Mouse (Mus musculus) granulocyte monocyte progenitor cell, adult 5-6 weeks (primary cell): Measurements from ENCODE around the gene Lmo3. TPM values are rescaled to one million over a fixed set of nuclear protein-coding genes. Genes with fewer than 3 reads are reported as not detected.

Experiments
- ATAC-seq: replicated peaks from 2 replicates; pipeline ENCODE4 v1.8.0; 2016; ENCODE audit warnings: mild to moderate bottlenecking, moderate TSS enrichment, inconsistent platforms; ENCODE audit not compliant: poor library complexity, severe bottlenecking
- total RNA-seq, 2 experiments: library from RNA; stranded (forward) in 1 of 2; stranded (reverse) in 1 of 2; fragments of 200-712, 200-1000 nt in 1 of 2; fragments of >200 nt in 1 of 2; fragmentation: Nextera tagmentation in 1 of 2; gene quantifications; 2 replicates each; pipeline ENCODE4 v1.2.3; 2014 to 2017

The Lmo3 gene
- total RNA-seq, 2 experiments from 2014 or later = not detected

DNA sequence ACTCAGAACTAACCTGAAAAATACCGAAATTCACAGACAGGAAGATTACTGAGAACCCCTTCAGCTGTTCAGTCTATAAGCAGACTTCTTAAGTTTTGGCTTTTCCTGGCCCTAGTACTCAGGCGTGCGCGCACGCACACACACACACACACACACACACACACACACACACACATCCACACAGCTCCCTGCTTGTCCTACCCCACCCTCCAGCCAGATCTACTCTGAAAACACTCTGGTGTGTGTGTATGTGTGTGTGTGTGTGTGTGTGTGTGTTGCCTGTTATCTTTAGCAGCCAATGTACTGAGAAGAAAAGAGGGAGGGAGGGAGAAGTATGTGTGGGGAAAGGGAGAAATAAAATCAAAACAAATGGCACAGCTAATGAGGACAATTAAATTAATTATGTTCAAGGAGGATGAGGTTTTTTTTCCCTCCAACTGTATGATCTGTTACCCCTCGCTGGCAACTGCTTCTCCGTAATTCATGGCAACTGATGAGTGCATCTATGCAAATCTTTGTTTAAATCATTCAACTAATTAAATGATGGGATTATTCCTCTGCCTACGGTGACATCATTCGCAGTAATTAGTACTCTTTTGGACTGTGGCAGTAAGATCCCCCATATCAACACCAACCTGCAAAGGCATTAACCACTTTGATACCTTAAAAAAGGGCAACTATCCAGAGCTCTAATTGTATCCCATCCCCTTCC is 157.1 kb downstream of the Lmo3 start:
- ATAC-seq = no peak

DNA sequence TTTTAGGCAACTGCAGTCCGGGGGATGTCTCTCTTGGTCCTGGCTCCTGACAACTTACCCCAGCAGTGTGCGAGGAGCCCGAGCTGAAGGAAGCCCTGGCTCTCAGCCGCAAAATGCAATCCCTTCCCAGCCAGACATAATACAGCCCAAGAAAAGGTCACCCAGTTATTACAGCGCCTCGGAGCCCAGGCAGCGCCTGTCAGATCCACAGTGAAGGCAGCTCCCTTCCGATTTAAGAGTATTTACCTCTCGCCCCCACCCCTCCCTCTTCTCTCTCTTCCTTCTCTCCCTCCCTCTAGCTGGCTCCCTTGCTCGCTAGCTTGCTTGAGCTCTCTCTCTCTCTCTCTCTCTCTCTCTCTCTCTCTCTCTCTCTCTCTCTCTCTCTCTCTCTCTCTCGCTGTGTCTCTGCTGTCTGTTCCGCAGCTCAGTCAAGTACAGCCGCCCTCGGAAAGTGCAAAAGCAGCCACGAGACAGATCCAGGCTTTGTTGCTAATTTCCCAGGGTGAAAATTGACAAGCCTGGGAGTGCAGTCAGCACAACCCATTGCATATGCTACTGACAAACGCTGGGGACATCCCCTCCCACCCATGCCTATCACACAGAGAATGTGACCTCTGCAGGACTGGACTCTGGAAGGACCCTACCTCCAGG is 159.0 kb downstream of the Lmo3 start:
- ATAC-seq = peak; percentile 5; the same call in 1 of the 2 replicates

DNA sequence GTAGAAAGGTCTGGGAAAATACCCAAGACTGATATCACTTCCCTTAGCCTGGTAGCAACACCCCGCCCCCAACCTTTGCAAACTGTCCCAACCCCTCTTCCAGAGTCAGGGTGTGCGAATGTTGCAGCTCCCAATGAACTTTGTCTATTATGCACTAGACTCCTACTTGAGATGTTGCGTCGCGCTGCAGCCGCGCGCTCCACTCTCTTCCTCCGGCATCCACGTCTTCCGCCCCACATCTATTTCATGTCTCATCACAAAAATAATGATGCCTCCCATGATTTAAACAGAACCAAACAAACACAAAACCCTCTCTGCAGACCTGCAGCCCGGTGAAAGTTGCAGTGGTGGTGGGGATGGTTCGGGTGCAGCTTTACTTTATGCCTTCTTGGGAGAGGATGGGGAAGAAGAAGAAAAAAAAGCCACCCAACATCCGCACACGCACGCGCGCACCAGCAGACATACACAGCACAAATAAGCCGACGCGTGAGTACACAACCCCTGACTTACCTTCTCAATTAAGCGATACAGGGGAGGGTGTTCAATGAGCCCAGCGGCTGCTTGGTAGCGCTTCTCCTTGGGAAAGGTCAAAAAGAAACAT is 159.7 kb downstream of the Lmo3 start:
- ATAC-seq = no peak

DNA sequence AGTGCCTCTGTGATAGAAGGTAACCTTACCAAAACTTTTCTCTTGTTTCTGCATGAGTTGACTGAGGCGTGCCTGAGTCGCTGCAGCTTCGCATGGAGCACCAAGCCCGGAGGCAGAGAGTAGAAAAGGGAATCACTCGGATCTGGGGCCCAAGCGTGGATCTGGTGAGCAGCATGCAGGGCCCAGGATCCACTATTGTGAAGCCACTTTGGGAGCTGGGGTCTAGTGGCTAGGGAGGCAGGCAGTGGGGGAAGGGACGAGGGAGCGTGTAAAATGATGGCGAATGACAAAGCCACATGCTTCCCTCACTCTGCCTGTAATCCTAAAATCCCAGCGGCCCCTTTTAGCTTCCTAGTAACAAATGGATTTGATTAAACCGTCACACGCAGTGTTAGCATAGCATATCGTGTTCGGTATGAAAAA is 160.6 kb downstream of the Lmo3 start:
- ATAC-seq = no peak

DNA sequence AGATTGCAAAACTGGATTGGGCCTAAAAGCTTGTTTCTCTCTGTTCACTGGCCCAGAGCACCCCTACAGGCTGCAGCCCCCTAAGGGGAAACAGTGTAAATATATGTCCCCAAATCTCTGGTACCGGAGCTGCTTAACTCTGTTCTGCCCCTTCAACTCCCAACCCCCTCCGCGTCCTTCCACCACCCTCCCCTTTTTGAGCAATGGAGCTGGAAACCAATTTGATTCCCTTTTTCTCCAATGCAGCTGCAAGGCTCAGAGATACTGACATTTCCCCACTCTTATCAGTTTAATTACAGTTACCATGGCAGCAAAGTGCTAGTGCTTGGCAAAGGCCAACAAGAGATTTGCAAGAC is 161.3 kb downstream of the Lmo3 start:
- no peak for ATAC-seq

DNA sequence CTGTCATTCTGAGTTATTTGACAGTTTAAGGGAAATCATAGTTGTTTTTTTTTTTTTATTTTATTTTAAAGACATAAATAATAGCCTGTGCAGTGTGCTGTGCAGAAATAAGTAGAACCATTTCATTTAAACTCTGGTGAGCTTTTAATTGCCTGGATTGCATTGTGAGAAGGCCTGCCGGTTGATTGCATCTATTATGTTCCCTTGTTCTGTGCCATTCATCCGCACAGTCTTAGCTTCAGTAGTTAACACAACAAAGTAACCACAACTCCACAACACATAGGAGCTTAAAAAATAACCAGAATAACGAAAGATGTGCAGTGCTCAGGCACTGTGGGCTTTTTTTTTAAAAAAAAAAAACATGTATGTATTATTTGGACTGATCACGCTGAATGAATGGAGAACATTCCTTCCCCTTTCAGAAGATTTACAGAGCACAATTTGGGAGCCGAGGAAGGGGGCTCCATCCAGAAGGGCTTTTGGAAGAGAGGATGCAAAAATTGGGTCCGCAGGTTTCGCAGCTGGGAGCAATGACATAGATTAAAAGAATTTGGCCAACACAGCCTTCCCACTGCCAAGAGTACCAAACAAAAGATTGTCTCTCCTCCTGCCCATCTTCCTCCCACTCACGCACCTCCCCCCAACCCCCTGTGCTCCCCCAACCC is 161.8 kb downstream of the Lmo3 start:
- ATAC-seq = no peak

DNA sequence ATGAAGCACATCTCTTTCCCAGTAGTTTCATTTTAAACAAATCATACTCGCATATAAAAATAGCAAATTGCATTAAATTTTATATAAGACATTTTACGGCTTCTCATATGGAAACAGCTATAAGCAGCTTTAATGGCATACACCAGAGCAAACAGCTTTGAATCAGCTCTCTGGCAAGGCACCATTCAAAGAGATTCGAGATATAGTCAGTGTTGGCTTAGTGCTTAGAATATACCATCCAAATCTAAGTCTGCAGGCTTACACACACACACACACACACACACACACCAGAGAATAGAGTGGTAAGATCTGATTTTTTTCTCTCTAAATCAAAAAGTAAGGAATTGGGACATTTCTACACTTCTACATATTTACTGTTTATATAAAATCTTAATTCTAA is 169.7 kb downstream of the Lmo3 start:
- no peak for ATAC-seq

DNA sequence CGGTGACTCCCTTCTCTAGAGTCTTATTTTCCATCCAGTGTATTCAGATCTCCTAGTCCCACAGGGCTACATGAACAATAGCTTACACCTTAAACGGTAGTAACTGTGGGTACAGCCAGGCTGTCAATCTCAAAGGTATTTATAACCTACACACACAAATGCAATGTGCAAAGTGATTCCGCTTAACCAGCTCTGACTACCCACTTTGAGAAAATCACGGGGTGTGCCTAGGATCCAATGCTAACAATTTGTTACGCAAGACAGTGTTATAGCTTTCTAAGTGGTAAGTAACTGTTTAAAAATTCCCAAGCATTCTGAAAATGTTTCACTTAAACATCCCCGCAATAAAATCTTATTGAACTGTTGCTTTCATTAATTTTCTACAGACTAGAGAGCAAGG is 179.7 kb downstream of the Lmo3 start:
- no peak for ATAC-seq

DNA sequence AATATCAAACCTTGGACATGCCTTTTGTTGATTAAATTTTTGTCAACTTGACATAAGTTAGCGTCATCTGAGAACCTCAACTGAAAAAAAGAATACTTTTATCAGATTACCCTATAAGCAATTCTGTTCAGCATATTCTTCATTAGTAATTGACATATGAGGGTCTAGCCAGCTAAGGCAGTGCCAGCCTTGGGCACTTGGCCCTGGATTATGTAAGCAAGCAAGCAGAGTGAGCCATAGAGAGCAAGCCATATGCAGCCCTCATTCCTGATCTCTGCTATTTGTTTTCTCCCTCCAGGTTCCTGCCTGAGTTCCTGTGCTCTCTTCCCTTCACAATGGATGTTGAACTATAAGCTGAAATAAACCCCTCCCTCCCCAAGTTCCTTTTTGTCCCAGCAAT is 182.9 kb downstream of the Lmo3 start:
- ATAC-seq = no peak

DNA sequence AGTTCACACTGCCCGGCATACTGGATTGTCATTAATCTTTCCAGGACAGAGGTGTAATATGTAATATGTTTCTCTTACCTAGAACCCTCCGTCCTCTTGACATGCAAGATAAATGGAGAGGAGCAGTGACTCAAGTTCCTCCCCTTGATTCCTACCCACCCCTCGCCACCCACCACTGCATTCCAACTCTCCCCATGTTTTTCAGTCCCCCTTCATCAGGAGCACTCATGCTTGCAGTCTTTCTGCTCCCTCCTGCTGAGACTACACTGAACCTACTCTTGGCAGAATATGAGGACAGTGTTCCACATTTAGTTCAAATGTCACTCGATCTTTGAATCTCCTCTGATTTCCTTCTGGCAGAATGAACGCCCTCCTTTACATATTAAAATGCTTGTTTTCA is 190.7 kb downstream of the Lmo3 start:
- no peak for ATAC-seq

DNA sequence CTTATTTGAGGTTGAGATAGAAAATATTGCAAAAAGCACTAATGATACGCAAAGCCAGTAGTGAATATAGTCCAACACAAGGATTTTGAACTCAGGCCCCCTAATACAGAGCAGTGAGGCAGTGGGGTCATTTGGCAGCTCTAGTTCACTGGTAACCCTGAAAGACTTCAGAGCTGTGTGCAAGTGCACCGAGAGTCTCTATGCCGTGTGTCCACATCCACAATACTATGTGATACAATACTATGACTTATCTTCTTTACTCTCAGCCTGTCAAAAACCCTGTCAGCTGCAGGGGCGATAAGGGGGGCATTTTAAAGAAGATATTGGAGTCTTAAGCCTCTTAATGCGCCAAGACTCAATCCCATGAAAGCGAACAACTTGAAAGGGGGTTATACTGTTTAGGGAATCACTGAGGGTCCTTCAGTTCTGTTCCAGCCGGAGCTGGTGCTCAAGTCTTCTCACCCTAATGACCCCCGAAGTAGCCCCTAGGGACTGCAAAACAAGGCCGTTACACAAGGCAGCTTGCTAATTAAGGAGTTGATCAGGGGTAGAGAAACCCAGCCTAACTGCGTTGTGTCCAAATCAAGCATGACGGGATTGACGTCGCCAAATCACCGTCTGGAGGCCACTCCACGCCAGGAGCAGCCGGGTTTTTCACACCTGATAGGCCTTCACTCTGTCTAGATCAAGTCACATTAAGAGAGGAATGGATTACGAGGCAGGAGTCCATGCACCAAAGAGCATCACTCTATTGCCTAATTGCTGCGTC is 193.4 kb downstream of the Lmo3 start:
- no peak for ATAC-seq

DNA sequence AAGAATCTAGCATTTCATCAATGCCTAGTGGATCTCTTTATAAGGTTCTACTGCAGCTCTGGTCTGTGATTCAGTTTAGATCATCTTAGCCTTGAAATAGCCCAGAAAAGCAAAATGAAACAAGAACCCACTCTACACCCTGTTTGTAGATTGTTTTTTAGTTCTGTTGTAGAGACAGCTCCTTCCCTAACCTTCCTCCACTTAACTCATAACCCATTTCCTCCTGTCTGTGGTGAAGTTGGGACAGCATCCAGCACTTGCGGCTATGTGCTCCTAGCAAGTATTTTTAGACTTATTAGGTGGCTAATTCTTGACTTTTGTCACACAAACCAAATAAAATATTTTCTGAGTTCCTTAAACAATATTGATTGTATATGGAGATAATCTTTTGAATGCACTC is 198.6 kb downstream of the Lmo3 start:
- ATAC-seq = no peak; the same call in 1 of the 2 replicates

DNA sequence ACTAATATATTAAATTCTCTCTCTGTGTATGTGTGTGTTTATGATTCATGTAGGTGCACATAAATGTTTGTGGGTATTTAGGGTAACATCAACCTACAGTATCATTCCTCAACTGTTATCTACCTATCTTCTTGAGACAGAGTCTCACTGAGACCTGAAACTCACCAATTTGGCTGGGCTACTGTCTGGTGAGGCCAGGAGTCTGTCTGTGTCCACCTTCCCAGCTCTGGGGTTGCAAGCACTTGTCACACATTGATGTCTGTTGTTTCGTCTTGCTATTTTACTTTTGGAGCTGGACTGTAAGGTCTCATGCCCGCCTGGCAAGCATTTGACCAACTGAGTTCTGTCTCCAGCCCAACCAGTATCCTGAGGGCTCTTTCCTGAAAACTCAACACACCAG is 210.6 kb downstream of the Lmo3 start:
- no peak for ATAC-seq

DNA sequence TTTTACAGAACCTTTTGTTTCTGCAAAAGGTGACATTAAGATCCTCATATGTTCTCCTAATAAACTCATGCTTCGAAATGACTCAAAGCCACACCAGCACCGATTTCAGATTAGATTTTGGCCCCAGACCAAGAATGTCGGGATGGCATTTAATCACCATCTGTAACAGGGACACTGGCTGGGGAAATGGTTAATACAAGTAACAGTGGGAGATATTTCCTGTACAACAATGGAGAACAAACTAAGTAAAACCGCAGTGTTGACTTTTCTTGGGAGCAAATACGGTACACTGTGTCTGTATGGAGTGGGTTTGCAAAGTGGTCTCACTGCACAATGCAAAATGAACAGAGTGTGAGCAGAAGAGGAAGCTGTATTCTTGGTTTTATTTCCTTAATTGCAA is 217.7 kb downstream of the Lmo3 start:
- ATAC-seq = no peak

DNA sequence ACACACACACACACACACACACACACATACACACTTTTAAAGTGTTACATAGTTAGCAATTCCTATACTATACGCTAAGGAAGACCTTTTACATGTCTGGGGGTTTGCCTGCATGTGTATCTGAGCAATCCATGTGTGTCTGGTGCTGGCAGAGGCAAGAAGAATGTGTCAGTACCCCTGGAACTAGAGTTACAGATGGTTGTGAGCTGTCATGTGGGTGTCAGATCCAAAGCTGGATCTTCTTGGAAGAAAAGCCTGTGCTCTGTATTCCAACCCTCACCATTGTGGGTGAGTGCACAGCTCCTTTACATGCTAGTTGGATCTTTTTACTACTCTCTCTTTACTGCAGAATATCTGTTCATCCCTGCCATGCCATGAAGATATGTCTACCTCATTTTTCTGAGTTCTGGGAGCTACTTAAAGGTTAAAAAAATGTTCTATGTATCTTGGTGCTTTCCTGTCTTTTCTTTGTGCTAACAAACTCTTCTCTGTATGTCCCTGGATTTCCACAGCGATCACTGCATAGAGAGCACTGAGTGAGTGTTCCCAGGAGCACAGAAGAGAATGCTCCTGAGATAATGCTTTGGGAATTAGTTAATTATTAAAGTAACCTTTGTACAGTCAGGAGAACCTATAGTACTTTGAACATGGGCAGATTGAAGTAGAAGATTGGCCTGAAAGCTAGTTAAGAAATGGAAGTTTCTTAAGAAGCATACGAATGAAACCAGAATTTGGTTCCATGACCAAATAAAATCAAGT is 231.0 kb downstream of the Lmo3 start:
- ATAC-seq = no peak

DNA sequence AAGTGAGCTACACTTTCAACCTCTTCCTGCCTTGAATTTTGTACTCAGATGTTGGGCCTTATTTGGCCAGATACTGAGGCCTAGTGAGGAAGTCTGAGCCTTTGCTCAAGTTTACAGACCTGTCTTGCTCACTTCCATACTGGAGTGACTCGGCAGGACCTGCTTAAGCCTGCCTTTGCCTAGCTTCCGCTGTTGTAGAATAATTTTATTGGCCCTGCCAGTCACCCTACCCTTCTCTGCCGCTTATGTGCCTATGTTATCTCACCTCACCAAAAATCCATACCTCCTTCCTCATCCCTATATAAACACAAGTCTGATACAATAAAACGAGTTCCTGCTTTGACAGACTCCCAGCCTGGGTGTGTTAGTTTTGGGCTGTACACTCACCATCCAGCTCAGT is 235.2 kb downstream of the Lmo3 start:
- no peak for ATAC-seq

DNA sequence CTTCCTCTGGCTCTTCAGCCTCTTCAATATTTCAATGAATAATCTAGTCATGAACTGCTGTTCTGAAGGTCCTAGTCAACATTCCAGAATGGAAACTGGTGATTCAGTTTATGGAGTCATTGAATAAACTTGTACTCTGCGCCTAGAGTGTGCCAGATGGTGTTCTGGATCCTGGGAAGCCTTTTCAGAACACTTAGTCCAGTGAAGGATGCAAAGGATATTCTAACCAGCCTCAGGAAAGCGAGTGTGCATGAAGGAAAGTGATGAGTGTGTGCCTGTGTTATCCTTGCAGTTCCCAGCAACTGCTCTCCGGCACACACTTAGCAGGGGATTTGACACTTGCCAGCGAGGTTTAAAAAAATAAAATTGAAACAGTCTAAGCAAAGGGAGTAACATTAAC is 245.9 kb downstream of the Lmo3 start:
- no peak for ATAC-seq

DNA sequence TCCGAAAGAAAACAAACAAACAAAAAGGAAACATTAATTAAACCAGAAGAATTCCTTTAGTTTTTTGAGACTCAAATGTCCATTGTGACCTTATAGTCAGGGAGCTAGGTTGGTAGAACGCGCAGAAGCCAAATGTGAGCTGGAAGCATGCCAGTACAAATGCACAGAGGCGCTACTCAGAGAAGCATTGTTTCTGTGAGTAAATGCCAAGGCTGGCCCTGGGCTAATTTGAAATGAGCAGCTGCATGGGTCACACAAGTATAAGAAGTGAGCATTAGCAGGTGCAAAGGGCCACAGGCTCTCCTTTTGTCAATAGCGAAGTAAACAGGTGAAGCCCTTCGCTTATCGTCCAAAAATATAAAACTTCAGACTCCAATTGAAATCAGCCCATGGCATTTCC is 247.8 kb downstream of the Lmo3 start:
- no peak for ATAC-seq

DNA sequence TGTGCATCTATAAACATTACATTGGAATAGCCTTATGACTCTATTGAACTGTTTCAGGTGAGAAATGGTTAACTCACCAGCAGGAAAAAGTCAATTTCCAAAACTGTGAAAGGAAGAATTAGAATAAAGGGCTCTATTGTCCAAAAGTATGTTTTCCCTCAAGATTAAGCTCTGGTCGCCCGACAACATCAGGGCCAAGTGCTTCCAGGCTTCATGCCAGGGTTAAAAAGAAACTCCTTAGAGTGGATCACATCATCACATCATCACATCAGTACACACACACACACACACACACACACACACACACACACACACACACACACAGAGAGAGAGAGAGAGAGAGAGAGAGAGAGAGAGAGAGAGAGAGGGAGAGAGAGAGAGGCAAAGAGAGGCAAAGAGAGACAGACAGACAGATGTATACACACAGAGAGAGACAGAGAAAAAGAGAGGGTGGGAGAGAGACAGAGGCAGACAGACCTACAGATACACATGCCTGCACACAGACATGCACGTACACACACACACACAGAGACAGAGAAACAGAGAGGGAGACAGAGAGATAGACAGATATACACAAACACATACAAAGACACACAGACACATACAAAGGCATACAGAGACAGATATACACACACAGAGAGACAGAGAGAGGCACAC is 255.9 kb downstream of the Lmo3 start:
- no peak for ATAC-seq
